Mouse (Mus musculus): ENCODE data around the gene Gm13084. TPM values are rescaled to one million over a fixed set of nuclear protein-coding genes. Genes with fewer than 3 reads are reported as not detected.
"Not testable (repeated sequence)": the region's sequence is repeated elsewhere in the genome, so short reads cannot be mapped to it uniquely, and the experiment has no call there.

The Gm13084 gene
- polyA plus RNA-seq (2011; ENCODE audit: insufficient read depth, insufficient read length, low read depth, missing spikeins): not detected in 2 replicates

GRCm38 (mm10) chr4:143815993-143816392 lies at the start of gene Gm13084:
Gene Gm13084, minus strand, starts transcription at chr4:143816093.
- no peaks in the 10 kb centered on the region for H3K4me1 ChIP-seq (ENCODE audit: control insufficient read depth, insufficient read depth, low read length)
- H3K27me3 ChIP-seq (ENCODE audit: control insufficient read depth, insufficient read depth, low read length, poor library complexity, severe bottlenecking): no peaks in the 10 kb centered on the region
- no peak for TF ChIP-seq EP300 (IDR thresholded peaks at IDR 0.05; ENCODE audit: insufficient read depth, low read depth, low read length)
- TF ChIP-seq POLR2A (IDR thresholded peaks at IDR 0.05; ENCODE audit: insufficient read depth, low read length): no peak
- TF ChIP-seq CTCF (IDR thresholded peaks at IDR 0.05; ENCODE audit: low read depth, low read length): no peak
- no peak within 1 kb of the TSS for H3K27ac ChIP-seq (ENCODE audit: insufficient read depth, low read length)
- H3K4me3 ChIP-seq (ENCODE audit: low read depth, low read length): no peak within 1 kb of the TSS
- no peak within 1 kb of the TSS for H3K9ac ChIP-seq (ENCODE audit: low read depth, poor library complexity, severe bottlenecking)
- H3K9me3 ChIP-seq (replicated peaks; ENCODE audit: control insufficient read depth, insufficient read depth, low read length, poor library complexity, severe bottlenecking): no peaks in the 10 kb centered on the region
- H3K36me3 ChIP-seq (ENCODE audit: control insufficient read depth, insufficient read depth, low read length, poor library complexity, severe bottlenecking): no peaks in the 10 kb centered on the region

DNA sequence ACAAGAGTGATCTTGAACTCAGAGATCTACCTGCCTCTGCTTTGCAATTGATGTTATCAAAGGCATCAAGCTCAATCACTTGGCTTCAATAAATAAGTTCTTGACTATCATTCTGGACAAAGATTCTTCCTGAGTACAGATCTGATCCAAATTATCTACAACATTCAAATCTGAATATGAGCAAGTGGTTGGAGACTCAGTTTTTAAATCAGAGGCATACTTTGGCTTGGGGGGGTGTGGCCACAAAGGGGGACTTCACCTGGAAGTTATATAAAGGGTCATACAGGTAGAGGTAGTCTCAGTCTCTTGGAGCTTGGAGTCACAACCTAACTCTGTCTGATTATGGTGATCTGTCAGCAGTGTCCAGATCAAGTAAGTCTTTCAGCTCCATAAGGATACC lies 30.3 kb upstream of the Gm13084 start, which contains the start of gene Gm13103:
Gm13103 (plus strand) TSS at position 301 of the 400 bp plus-strand sequence.
- H3K9me3 ChIP-seq (replicated peaks; ENCODE audit: control insufficient read depth, insufficient read depth, low read length, poor library complexity, severe bottlenecking); H3K4me1 ChIP-seq (ENCODE audit: control insufficient read depth, insufficient read depth, low read length); H3K4me3 ChIP-seq (ENCODE audit: low read depth, low read length); H3K36me3 ChIP-seq (ENCODE audit: control insufficient read depth, insufficient read depth, low read length, poor library complexity, severe bottlenecking); H3K27me3 ChIP-seq (ENCODE audit: control insufficient read depth, insufficient read depth, low read length, poor library complexity, severe bottlenecking); H3K9ac ChIP-seq (ENCODE audit: low read depth, poor library complexity, severe bottlenecking); H3K27ac ChIP-seq (ENCODE audit: insufficient read depth, low read length): not testable (repeated sequence)

- not testable (repeated sequence) for H3K36me3 ChIP-seq (ENCODE audit: control insufficient read depth, insufficient read depth, low read length, poor library complexity, severe bottlenecking); H3K4me3 ChIP-seq (ENCODE audit: low read depth, low read length); H3K4me1 ChIP-seq (ENCODE audit: control insufficient read depth, insufficient read depth, low read length); H3K9me3 ChIP-seq (replicated peaks; ENCODE audit: control insufficient read depth, insufficient read depth, low read length, poor library complexity, severe bottlenecking); H3K9ac ChIP-seq (ENCODE audit: low read depth, poor library complexity, severe bottlenecking); H3K27me3 ChIP-seq (ENCODE audit: control insufficient read depth, insufficient read depth, low read length, poor library complexity, severe bottlenecking); H3K27ac ChIP-seq (ENCODE audit: insufficient read depth, low read length)
These were observed 26.8 kb downstream of the Gm13084 start, which contains the start of gene Gm13023 for GRCm38 (mm10) chr4:143789052-143789451. Gene Gm13023, plus strand, starts transcription at chr4:143789352.

Other genes starting within 250 kb of the Gm13084 start
- gene Gm13083, start 201.1 kb downstream of the Gm13084 start, polyA plus RNA-seq (2011; ENCODE audit: insufficient read depth, insufficient read length, low read depth, missing spikeins): not detected in 2 replicates
- not detected in 2 replicates for gene Gm13088, start 158.8 kb downstream of the Gm13084 start, polyA plus RNA-seq (2011; ENCODE audit: insufficient read depth, insufficient read length, low read depth, missing spikeins)
- gene Gm13089, start 113.4 kb downstream of the Gm13084 start, polyA plus RNA-seq (2011; ENCODE audit: insufficient read depth, insufficient read length, low read depth, missing spikeins): not detected in 2 replicates
- gene Gm13078, start 96.6 kb downstream of the Gm13084 start, polyA plus RNA-seq (2011; ENCODE audit: insufficient read depth, insufficient read length, low read depth, missing spikeins): not detected in 2 replicates
- not detected in 2 replicates for gene Gm13023, start 26.7 kb downstream of the Gm13084 start, polyA plus RNA-seq (2011; ENCODE audit: insufficient read depth, insufficient read length, low read depth, missing spikeins)
- gene Gm13103, start 30.4 kb upstream of the Gm13084 start, polyA plus RNA-seq (2011; ENCODE audit: insufficient read depth, insufficient read length, low read depth, missing spikeins): not detected in 2 replicates
- not detected in 2 replicates for gene Pramef6, start 84.3 kb upstream of the Gm13084 start, polyA plus RNA-seq (2011; ENCODE audit: insufficient read depth, insufficient read length, low read depth, missing spikeins)
- gene Pramef25, start 134.9 kb upstream of the Gm13084 start, polyA plus RNA-seq (2011; ENCODE audit: insufficient read depth, insufficient read length, low read depth, missing spikeins): not detected in 2 replicates
- gene Gm13101, start 150.9 kb upstream of the Gm13084 start, polyA plus RNA-seq (2011; ENCODE audit: insufficient read depth, insufficient read length, low read depth, missing spikeins): not detected in 2 replicates
- gene Pramef17, start 178.3 kb upstream of the Gm13084 start, polyA plus RNA-seq (2011; ENCODE audit: insufficient read depth, insufficient read length, low read depth, missing spikeins): not detected in 2 replicates
- gene Pramel4, start 243.0 kb upstream of the Gm13084 start, polyA plus RNA-seq (2011; ENCODE audit: insufficient read depth, insufficient read length, low read depth, missing spikeins): not detected in 2 replicates

Measured in ES-Bruce4 (cell line).